Mouse (Mus musculus) thymus, postnatal 36 days (tissue): ENCODE measurements around the gene Oxct2a.
"Not testable (repeated sequence)": the region's sequence is repeated elsewhere in the genome, so short reads cannot be mapped to it uniquely, and the experiment has no call there.

Experiments used
- DNase-seq, 2 experiments: peaks; one replicate each; pipeline ENCODE4 v3.0.0; 2022; ENCODE audit warnings: mixed read lengths in 2 of 2

The Oxct2a gene

GRCm38 (mm10) chr4:123308292-123308691 is 15.1 kb downstream of the Oxct2a start:
- no peak for DNase-seq

- DNase-seq = no peak
Measured at GRCm38 (mm10) chr4:123306999-123307398, 16.4 kb downstream of the Oxct2a start.

- DNase-seq = peak; percentile 23 to 29
Measured at GRCm38 (mm10) chr4:123305789-123306188, 17.6 kb downstream of the Oxct2a start.

- no peak for DNase-seq
Measured at GRCm38 (mm10) chr4:123298980-123299670, 24.3 kb downstream of the Oxct2a start.

- no peak for DNase-seq
Measured at GRCm38 (mm10) chr4:123298226-123298625, 25.2 kb downstream of the Oxct2a start.

- no peak for DNase-seq
Measured at GRCm38 (mm10) chr4:123297195-123297960, 26.1 kb downstream of the Oxct2a start.

GRCm38 (mm10) chr4:123296148-123296534 is 27.3 kb downstream of the Oxct2a start:
- no peak for DNase-seq

GRCm38 (mm10) chr4:123295516-123296147 is 27.8 kb downstream of the Oxct2a start:
- no peak for DNase-seq

- DNase-seq = not testable (repeated sequence)
Measured at GRCm38 (mm10) chr4:123295026-123295425, 28.4 kb downstream of the Oxct2a start.

GRCm38 (mm10) chr4:123293661-123294443 is 29.6 kb downstream of the Oxct2a start:
- DNase-seq = no peak

GRCm38 (mm10) chr4:123292989-123293388 is 30.4 kb downstream of the Oxct2a start:
- DNase-seq = no peak

- DNase-seq = no peak
Measured at GRCm38 (mm10) chr4:123292390-123292789, 31.0 kb downstream of the Oxct2a start.

GRCm38 (mm10) chr4:123289038-123289437 is 34.4 kb downstream of the Oxct2a start:
- DNase-seq = no peak

- DNase-seq = no peak
Measured at GRCm38 (mm10) chr4:123286790-123287189, 36.6 kb downstream of the Oxct2a start.

GRCm38 (mm10) chr4:123284731-123285624 is 38.5 kb downstream of the Oxct2a start:
- no peak for DNase-seq

- not testable (repeated sequence) for DNase-seq
Measured at GRCm38 (mm10) chr4:123283675-123284064, 39.8 kb downstream of the Oxct2a start.

- peak; percentile 39 to 41 for DNase-seq
Measured at GRCm38 (mm10) chr4:123282915-123283674, 40.3 kb downstream of the Oxct2a start.

- peak; percentile 87 for DNase-seq
Measured at GRCm38 (mm10) chr4:123282500-123282899, 40.9 kb downstream of the Oxct2a start.

GRCm38 (mm10) chr4:123280117-123280516 is 43.3 kb downstream of the Oxct2a start:
- DNase-seq = no peak
